Mouse (Mus musculus) embryonic facial prominence, embryonic 14.5 days (tissue): Measurements from ENCODE around the gene Cd247. TPM values are rescaled to one million over a fixed set of nuclear protein-coding genes. Genes with fewer than 3 reads are reported as not detected.

Experiments
- ATAC-seq: fragments of 200-750 bp; cut with Nextera tagmentation; 2 replicates; pipeline ENCODE4 v1.8.0; 2017; ENCODE audit warnings: low read depth, moderate number of reproducible peaks, moderate TSS enrichment
- DNase-seq: peaks from one replicate; pipeline ENCODE4 v3.0.0-alpha.2; 2015; ENCODE audit warnings: low spot score
- H3K27ac ChIP-seq: fragments of 300-500 bp; sonication (generic); replicated peaks from 2 replicates; pipeline ENCODE4 v1.5.1; 2014; ENCODE audit warnings: low read depth, mild to moderate bottlenecking, low read length, moderate library complexity
- H3K27me3 ChIP-seq: fragments of 300-500 bp; sonication (generic); replicated peaks from 2 replicates; pipeline ENCODE4 v1.6.1; 2014; ENCODE audit warnings: low read length; ENCODE audit not compliant: control insufficient read depth, insufficient read depth
- H3K36me3 ChIP-seq: fragments of 300-500 bp; sonication (generic); 2 replicates; pipeline ENCODE4 v1.6.1; 2014; ENCODE audit warnings: low read length, mixed read lengths; ENCODE audit not compliant: control insufficient read depth, insufficient read depth
- H3K4me1 ChIP-seq: fragments of 300-500 bp; sonication (generic); 2 replicates; pipeline ENCODE4 v1.6.1; 2014; ENCODE audit warnings: antibody characterized with exemption, low read length; ENCODE audit not compliant: control insufficient read depth, insufficient read depth
- H3K4me2 ChIP-seq: fragments of 300-500 bp; sonication (generic); 2 replicates; pipeline ENCODE4 v1.6.1; 2014; ENCODE audit warnings: low read depth, mild to moderate bottlenecking, low read length, moderate library complexity, mixed read lengths
- H3K4me3 ChIP-seq: fragments of 300-500 bp; sonication (generic); 2 replicates; pipeline ENCODE4 v1.5.1; 2014; ENCODE audit warnings: low read depth, mild to moderate bottlenecking, low read length
- H3K9ac ChIP-seq: fragments of 300-500 bp; sonication (generic); 2 replicates; pipeline ENCODE4 v1.6.1; 2014; ENCODE audit warnings: low read depth, mild to moderate bottlenecking, low read length, moderate library complexity, mixed read lengths
- H3K9me3 ChIP-seq: fragments of 300-500 bp; sonication (generic); 2 replicates; pipeline ENCODE4 v1.6.1; 2016; ENCODE audit warnings: low read length; ENCODE audit not compliant: control insufficient read depth
- WGBS: fragments of 180-500 bp; shearing (Covaris S2); extraction: QIAGEN DNeasy Blood & Tissue Kit; methylation state at CpG from one replicate; pipeline ENCODE4 v1.1.7; 2014; 5-methylcytosine and 5-hydroxymethylcytosine counted together
- polyA plus RNA-seq: library from polyadenylated mRNA; unstranded; fragments of >200 nt; fragmentation: Nextera tagmentation; extraction: Ambion mirVana; gene quantifications from 2 replicates; pipeline ENCODE4 v1.2.1, GENCODE M21; 2014

The Cd247 gene
- polyA plus RNA-seq = 0.42 and 0.94 TPM in 2 replicates

GRCm38 (mm10) chr1:165788511-165788910, at the start of gene Cd247:
Gene Cd247, plus strand, starts transcription at chr1:165788681.
- ATAC-seq = no peak
- Histone ChIP-seq H3K27ac (no peak within 1 kb of the TSS), H3K9ac (no peak within 1 kb of the TSS), H3K36me3 (no peaks in the 10 kb centered on the region), H3K4me1 (peaks cover 8% of the 10 kb centered on the region; the same call in 1 of the 2 replicates), H3K9me3 (no peaks in the 10 kb centered on the region), H3K4me2 (no peak within 1 kb of the TSS), H3K4me3 (no peak within 1 kb of the TSS), H3K27me3 (peaks cover 10% of the 10 kb centered on the region)
- 78% methylated on average over 8 of the region's 8 CpGs for WGBS
- no peak for DNase-seq

DNA sequence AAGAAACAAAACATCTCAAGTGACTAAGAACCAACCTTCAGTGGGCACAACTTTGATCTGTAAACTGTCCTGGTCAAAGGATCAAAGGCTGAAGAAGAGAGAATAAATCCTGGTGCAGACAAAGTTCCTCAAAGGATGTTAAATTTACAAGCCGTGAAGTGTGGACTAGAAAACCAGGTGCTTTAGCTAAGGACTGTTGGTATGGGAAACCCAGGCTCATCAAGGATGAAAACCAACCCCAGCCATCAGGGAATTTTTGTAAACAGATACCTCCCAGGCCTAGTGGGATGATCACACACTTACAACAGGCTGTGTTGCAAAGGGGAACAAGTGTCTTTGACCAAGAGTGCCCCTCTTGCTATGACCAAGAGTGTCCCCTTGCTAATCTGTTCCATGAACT, 49.5 kb upstream of the Cd247 start:
- Histone ChIP-seq H3K27ac (no peak overlapping the region), H3K9ac (no peak overlapping the region), H3K9me3 (no peaks in the 10 kb centered on the region), H3K36me3 (no peaks in the 10 kb centered on the region), H3K4me1 (no peaks in the 10 kb centered on the region), H3K27me3 (no peaks in the 10 kb centered on the region), H3K4me2 (no peak overlapping the region), H3K4me3 (no peak overlapping the region)
- DNase-seq (no peak), ATAC-seq (no peak)
- 70% methylated on average over 1 of the region's 1 CpGs for WGBS

DNA sequence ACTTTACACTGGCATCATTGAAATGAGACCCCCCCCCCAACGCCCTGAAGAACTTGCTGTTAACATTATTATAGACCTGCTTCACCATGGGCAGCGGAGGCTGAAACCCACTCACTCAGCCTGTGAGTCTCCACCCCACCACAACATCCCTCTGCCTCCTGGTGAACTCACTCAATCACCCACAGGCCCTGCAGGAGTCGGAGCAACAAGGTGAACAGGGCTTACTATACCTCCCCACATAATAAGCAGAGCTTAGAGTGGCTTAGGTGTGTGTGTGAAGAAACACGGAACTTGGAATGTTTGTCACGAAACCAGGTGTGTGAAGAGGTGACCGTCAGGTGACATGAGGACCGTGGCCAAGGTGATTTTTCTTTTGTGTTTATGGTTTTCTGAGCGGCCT, 46.5 kb upstream of the Cd247 start:
- H3K4me3 ChIP-seq = no peak overlapping the region
- no peak overlapping the region for H3K4me2 ChIP-seq
- DNase-seq (no peak), ATAC-seq (no peak)
- H3K36me3 ChIP-seq = no peaks in the 10 kb centered on the region
- H3K27me3 ChIP-seq = no peaks in the 10 kb centered on the region
- no peak overlapping the region for H3K9ac ChIP-seq
- H3K27ac ChIP-seq = no peak overlapping the region
- no peaks in the 10 kb centered on the region for H3K9me3 ChIP-seq
- 83% methylated on average over 8 of the region's 8 CpGs for WGBS
- H3K4me1 ChIP-seq = no peaks in the 10 kb centered on the region

DNA sequence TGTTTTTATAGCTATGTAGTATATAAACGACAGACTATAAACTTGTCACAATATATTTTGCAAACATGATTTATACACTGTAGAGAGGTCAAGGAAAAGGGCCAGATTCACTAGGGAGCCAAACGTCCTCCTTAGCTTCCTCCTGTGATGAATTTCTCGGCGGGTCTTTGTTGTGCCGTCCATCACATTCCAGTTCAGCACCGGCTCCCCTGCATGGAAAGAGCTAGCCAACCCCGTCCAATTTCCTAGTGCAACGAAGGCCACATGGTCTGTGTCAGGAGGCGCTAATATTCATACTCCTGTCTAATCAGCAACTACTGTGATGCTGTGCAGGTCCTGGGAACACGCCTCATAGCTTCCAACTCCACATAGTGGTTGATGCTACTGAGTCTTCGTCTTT, 40.4 kb upstream of the Cd247 start:
- ATAC-seq (no peak), DNase-seq (no peak)
- Histone ChIP-seq H3K4me1 (no peaks in the 10 kb centered on the region), H3K27me3 (no peaks in the 10 kb centered on the region), H3K9ac (no peak overlapping the region), H3K4me2 (no peak overlapping the region), H3K4me3 (no peak overlapping the region), H3K9me3 (no peaks in the 10 kb centered on the region), H3K27ac (no peak overlapping the region), H3K36me3 (no peaks in the 10 kb centered on the region)
- 47% methylated on average over 11 of the region's 11 CpGs for WGBS

GRCm38 (mm10) chr1:165751142-165751541, 37.3 kb upstream of the Cd247 start:
- H3K9ac ChIP-seq = no peak overlapping the region
- no peak overlapping the region for H3K27ac ChIP-seq
- no peaks in the 10 kb centered on the region for H3K36me3 ChIP-seq
- no peaks in the 10 kb centered on the region for H3K4me1 ChIP-seq
- DNase-seq (no peak), ATAC-seq (no peak)
- H3K9me3 ChIP-seq = no peaks in the 10 kb centered on the region
- no peak overlapping the region for H3K4me2 ChIP-seq
- no peak overlapping the region for H3K4me3 ChIP-seq
- no peaks in the 10 kb centered on the region for H3K27me3 ChIP-seq

DNA sequence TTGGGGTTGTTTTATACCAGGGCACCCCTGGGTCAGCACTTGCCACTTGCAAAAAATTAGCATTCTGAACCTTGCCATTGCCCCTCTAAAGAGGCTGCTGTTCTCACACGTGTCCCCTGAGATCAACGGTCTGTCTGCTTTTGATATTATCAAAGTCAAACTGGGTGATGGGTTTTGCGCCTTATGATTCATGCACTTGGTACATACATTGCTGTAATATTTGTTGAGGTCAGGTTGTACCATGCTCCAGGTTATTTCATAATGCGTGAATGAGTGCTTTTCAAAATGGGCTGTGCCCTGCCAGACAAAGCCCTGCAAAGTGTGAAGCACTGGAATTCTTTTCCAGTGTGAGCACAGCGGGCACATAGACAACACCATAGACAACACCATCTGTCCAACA, 36.6 kb upstream of the Cd247 start:
- Histone ChIP-seq H3K27me3 (no peaks in the 10 kb centered on the region), H3K9ac (no peak overlapping the region), H3K4me3 (no peak overlapping the region), H3K4me2 (no peak overlapping the region), H3K36me3 (no peaks in the 10 kb centered on the region), H3K4me1 (no peaks in the 10 kb centered on the region), H3K27ac (no peak overlapping the region), H3K9me3 (no peaks in the 10 kb centered on the region)
- ATAC-seq (no peak), DNase-seq (no peak)
- WGBS = 74% methylated on average over 5 of the region's 5 CpGs

- WGBS = 91% methylated on average over 6 of the region's 6 CpGs
- H3K4me2 ChIP-seq = no peak overlapping the region
- no peak for ATAC-seq
- no peak overlapping the region for H3K4me3 ChIP-seq
- H3K9me3 ChIP-seq = no peaks in the 10 kb centered on the region
- H3K27me3 ChIP-seq = no peaks in the 10 kb centered on the region
- no peak for DNase-seq
- no peak overlapping the region for H3K27ac ChIP-seq
- no peaks in the 10 kb centered on the region for H3K36me3 ChIP-seq
- H3K4me1 ChIP-seq = no peaks in the 10 kb centered on the region
- no peak overlapping the region for H3K9ac ChIP-seq
These were observed 34.3 kb upstream of the Cd247 start for GRCm38 (mm10) chr1:165754205-165754604.

DNA sequence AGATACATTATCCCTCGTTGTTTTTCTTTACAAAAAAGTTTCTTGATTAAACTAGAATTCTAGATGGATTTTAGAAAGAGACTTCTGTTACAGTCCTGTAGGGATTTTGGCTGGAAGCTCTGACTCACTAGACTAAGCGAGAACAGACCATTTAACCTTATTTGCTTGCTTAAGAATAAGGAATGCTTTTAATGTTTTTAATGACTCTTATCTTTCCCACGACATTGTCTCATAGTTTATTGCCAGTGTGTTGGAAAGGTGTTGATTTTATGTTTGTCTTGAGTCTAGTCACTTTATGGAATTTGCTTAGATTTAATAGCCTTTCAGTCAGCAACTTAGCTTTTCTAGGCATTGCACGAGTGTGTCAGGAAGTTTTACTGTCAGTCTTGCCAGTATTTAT, 33.3 kb upstream of the Cd247 start:
- WGBS = 46% methylated on average over 4 of the region's 4 CpGs
- Histone ChIP-seq H3K9me3 (no peaks in the 10 kb centered on the region), H3K36me3 (no peaks in the 10 kb centered on the region), H3K4me1 (no peaks in the 10 kb centered on the region), H3K27me3 (no peaks in the 10 kb centered on the region), H3K4me3 (no peak overlapping the region), H3K4me2 (no peak overlapping the region), H3K9ac (no peak overlapping the region), H3K27ac (no peak overlapping the region)
- DNase-seq = no peak
- ATAC-seq = no peak

DNA sequence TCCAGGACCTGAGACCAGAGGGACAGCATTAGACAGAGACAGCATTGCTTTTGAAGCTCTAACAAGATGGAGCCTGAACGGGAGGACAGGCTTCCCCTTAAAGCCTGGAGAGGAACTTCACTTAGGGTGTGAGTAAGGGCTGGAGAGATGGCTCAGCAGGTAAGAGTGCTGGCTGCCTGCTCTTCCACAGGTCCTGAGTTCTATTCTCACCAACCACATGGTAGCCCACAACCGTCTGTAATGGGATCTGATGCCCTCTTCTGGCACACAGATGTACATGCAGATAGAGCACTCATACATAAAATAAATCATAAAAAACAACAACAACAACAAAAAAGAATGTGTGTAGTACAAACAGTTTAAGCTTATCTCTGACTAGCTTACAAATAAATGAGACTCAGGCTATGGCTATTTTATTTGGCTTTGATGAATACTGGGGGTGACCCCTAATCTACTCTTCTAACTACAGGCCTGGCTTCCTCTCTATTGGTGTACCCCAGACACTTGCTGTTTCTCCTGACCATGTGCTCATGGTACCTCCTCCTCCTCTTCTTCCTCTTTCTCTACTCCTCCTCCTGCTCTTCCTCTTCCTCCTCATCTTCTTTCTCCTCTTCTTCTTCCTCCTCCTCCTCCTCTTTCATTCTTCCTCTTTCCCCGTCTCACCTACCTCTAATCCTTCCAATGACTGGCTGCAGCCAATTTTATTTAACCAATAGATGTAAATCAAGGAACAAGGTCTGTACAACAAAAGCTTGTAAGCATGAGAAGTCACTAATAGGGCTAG, 26.8 kb upstream of the Cd247 start:
- Histone ChIP-seq H3K27ac (no peak overlapping the region), H3K36me3 (no peaks in the 10 kb centered on the region), H3K4me2 (no peak overlapping the region), H3K4me1 (peaks cover 14% of the 10 kb centered on the region), H3K9ac (no peak overlapping the region), H3K9me3 (no peaks in the 10 kb centered on the region), H3K4me3 (no peak overlapping the region), H3K27me3 (peaks cover 5% of the 10 kb centered on the region; the same call in 1 of the 2 replicates)
- no peak for DNase-seq
- no peak for ATAC-seq
- 76% methylated on average over 3 of the region's 3 CpGs for WGBS
